Mouse (Mus musculus): Measurements from ENCODE around the gene Arpc5. TPM values are rescaled to one million over a fixed set of nuclear protein-coding genes. Genes with fewer than 3 reads are reported as not detected.

Gene Arpc5
- polyA plus RNA-seq, 1 experiment from 2014 or later: 275 TPM

DNA sequence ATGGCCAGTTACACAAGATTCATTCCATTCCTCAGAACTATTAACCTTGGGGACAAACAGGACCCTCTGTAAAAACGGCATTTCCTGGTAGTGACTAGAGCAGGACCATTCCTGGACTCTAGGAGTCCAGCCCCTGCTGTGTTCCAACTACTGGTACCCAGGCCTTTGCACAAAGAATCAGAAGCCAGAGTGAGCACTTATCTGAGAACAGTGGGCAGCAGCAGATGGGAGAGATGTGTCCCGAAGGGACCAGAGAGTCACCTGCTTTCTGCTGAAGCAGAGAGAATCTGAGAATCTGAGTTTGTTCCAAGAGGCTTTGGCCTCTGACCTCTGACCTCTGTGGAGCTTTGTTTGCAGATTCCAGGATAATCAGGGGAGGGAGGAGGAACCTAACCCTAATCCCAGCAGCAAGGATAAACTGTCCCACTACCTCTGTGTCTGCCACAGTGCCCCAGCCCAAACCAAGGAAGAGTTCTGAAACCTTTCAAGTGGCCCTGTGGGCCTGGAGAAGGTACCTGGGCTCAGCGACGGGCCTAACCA lies 21.8 kb downstream of the Arpc5 start:
- 20% methylated on average over 4 of the region's 4 CpGs for WGBS
- Histone ChIP-seq H3K9ac (no peak overlapping the region), H3K4me3 (replicated peaks) (no peak overlapping the region), H3K4me2 (no peak overlapping the region), H3K27ac (no peak overlapping the region), H3K9me3 (no peaks in the 10 kb centered on the region), H3K36me3 (replicated peaks) (no peaks in the 10 kb centered on the region), H3K27me3 (no peaks in the 10 kb centered on the region), H3K4me1 (peaks cover 14% of the 10 kb centered on the region)
- ATAC-seq (ENCODE audit: low FRiP score): no peak

- 29% methylated on average over 12 of the region's 12 CpGs for WGBS
- H3K36me3 ChIP-seq (replicated peaks): no peaks in the 10 kb centered on the region
- no peak overlapping the region for H3K4me3 ChIP-seq (replicated peaks)
- H3K4me2 ChIP-seq: no peak overlapping the region
- H3K27me3 ChIP-seq: no peaks in the 10 kb centered on the region
- H3K9me3 ChIP-seq: no peaks in the 10 kb centered on the region
- H3K4me1 ChIP-seq: peaks cover 22% of the 10 kb centered on the region
- ATAC-seq (ENCODE audit: low FRiP score): no peak
- H3K27ac ChIP-seq: no peak overlapping the region
- no peak overlapping the region for H3K9ac ChIP-seq
These were observed 23.9 kb downstream of the Arpc5 start for GRCm38 (mm10) chr1:152790254-152790653.

DNA sequence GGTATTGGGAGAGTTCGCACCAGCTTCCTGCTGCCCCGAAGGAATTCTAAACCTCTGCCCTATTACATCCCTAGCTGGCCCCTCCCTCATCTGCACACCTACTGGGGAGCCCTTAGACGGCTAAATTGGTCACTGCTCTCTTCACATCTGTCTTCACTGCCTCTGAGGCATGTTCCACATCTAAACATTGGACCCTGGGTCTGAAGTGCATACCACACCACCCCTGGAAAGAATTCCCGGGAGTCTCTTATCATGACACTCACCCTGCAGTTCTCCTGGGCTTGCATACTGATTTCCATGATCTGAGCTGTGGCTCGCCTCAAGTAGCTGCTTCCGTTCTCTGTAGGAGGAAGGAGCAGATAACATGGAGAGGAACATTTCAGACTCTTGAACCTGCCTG lies 24.5 kb downstream of the Arpc5 start:
- WGBS: 30% methylated on average over 6 of the region's 6 CpGs
- ATAC-seq (ENCODE audit: low FRiP score): 0 out of 2 replicates have a peak, but pooled peaks have one; percentile 20
- H3K9me3 ChIP-seq: no peaks in the 10 kb centered on the region
- no peaks in the 10 kb centered on the region for H3K36me3 ChIP-seq (replicated peaks)
- no peak overlapping the region for H3K9ac ChIP-seq
- no peaks in the 10 kb centered on the region for H3K27me3 ChIP-seq
- H3K4me2 ChIP-seq: no peak overlapping the region
- H3K4me1 ChIP-seq: peaks cover 22% of the 10 kb centered on the region
- H3K4me3 ChIP-seq (replicated peaks): no peak overlapping the region
- no peak overlapping the region for H3K27ac ChIP-seq

- H3K27ac ChIP-seq: no peak overlapping the region
- no peaks in the 10 kb centered on the region for H3K9me3 ChIP-seq
- ATAC-seq (ENCODE audit: low FRiP score): no peak
- H3K4me2 ChIP-seq: no peak overlapping the region
- H3K27me3 ChIP-seq: no peaks in the 10 kb centered on the region
- H3K4me1 ChIP-seq: peaks cover 22% of the 10 kb centered on the region
- no peak overlapping the region for H3K9ac ChIP-seq
- WGBS: 21% methylated on average over 4 of the region's 4 CpGs
- no peak overlapping the region for H3K4me3 ChIP-seq (replicated peaks)
- H3K36me3 ChIP-seq (replicated peaks): no peaks in the 10 kb centered on the region
These were observed 24.9 kb downstream of the Arpc5 start for GRCm38 (mm10) chr1:152791269-152791668.

- Histone ChIP-seq H3K36me3 (replicated peaks) (no peaks in the 10 kb centered on the region), H3K4me3 (replicated peaks) (no peak overlapping the region), H3K27me3 (no peaks in the 10 kb centered on the region), H3K9ac (peak overlapping the region; percentile 21; the same call in 1 of the 2 replicates), H3K27ac (peak overlapping the region; percentile 31; the same call in 1 of the 2 replicates), H3K9me3 (no peaks in the 10 kb centered on the region), H3K4me1 (peaks cover 22% of the 10 kb centered on the region), H3K4me2 (peak overlapping the region; percentile 30)
- no peak for ATAC-seq (ENCODE audit: low FRiP score)
- 10% methylated on average over 12 of the region's 12 CpGs for WGBS
These were observed 26.6 kb downstream of the Arpc5 start for GRCm38 (mm10) chr1:152792736-152793494.

DNA sequence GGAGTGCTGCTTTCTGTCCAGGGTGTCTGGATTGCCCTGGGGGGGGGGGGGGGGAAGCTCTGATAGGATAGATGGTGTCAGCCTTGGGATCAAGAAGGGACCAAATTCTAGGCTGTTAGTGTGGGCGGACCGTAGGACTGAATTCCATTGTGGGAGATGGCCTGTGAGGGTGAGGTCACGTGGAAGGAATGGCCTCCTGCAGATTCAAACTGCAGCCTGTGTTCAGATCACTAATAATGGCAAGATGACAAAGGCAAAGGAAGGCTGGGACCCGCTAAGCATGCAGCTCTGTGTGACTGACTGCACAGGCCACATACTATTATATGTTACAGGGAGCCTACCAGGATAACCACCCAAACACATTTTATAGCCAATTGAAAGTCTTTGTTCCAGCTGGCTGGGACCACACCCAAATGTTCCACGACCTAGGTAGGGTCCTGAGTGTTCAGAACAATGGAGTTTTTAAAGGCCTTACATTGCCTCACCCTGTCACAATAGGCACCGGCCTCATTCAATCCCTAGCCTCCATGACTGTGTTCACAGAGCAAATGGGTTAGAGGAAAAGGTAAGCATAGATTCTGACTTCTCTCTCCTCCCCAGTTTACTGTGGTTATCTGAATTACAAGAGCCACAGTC lies 27.3 kb downstream of the Arpc5 start:
- Histone ChIP-seq H3K4me1 (peaks cover 19% of the 10 kb centered on the region), H3K36me3 (replicated peaks) (no peaks in the 10 kb centered on the region), H3K9me3 (no peaks in the 10 kb centered on the region), H3K27ac (peak overlapping the region; percentile 31; the same call in 1 of the 2 replicates), H3K4me3 (replicated peaks) (no peak overlapping the region), H3K4me2 (no peak overlapping the region), H3K9ac (no peak overlapping the region), H3K27me3 (no peaks in the 10 kb centered on the region)
- 10% methylated on average over 6 of the region's 6 CpGs for WGBS
- ATAC-seq (ENCODE audit: low FRiP score): peak; percentile 68

GRCm38 (mm10) chr1:152795688-152796255 lies 29.4 kb downstream of the Arpc5 start:
- Histone ChIP-seq H3K4me2 (no peak overlapping the region), H3K27me3 (no peaks in the 10 kb centered on the region), H3K9me3 (no peaks in the 10 kb centered on the region), H3K36me3 (replicated peaks) (no peaks in the 10 kb centered on the region), H3K9ac (no peak overlapping the region), H3K4me3 (replicated peaks) (no peak overlapping the region), H3K4me1 (peaks cover 22% of the 10 kb centered on the region), H3K27ac (no peak overlapping the region)
- no peak for ATAC-seq (ENCODE audit: low FRiP score)
- WGBS: 79% methylated on average over 8 of the region's 8 CpGs

DNA sequence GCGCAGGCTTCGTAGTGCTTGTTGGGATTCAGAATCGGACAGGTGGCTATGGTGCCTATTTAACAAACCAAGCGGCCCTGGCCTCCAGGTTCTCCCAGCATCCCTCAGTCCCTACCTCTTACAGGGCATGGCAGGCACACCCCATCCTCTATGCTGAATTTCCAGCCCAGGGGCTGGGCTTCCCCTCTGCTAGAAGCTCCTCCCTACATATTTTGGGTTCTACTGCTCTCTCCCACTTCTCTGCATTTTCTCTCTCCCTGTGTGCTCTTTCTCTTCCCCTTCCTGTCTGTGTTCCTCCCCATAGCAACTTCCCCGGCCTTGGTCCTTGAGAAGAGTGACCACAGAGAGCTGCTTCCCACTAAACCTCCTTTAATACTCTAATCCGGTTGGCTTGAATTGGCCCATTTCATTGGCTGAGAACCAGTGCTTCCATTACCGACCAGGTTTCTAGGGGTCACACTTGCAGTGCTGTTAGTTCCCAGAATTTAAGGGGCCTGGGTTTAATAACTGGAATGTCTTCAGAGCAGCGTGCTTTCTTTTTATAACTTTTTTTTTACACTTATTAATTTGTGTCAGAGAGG lies 30.4 kb downstream of the Arpc5 start:
- Histone ChIP-seq H3K27ac (no peak overlapping the region), H3K9me3 (no peaks in the 10 kb centered on the region), H3K9ac (no peak overlapping the region), H3K4me1 (peaks cover 19% of the 10 kb centered on the region), H3K36me3 (replicated peaks) (no peaks in the 10 kb centered on the region), H3K4me2 (no peak overlapping the region), H3K27me3 (no peaks in the 10 kb centered on the region), H3K4me3 (replicated peaks) (no peak overlapping the region)
- 78% methylated on average over 8 of the region's 8 CpGs for WGBS
- no peak for ATAC-seq (ENCODE audit: low FRiP score)

GRCm38 (mm10) chr1:152798125-152798524 lies 31.8 kb downstream of the Arpc5 start:
- Histone ChIP-seq H3K4me3 (replicated peaks) (no peak overlapping the region), H3K4me2 (no peak overlapping the region), H3K27ac (no peak overlapping the region), H3K9me3 (no peaks in the 10 kb centered on the region), H3K27me3 (no peaks in the 10 kb centered on the region), H3K36me3 (replicated peaks) (no peaks in the 10 kb centered on the region), H3K9ac (no peak overlapping the region), H3K4me1 (peaks cover 12% of the 10 kb centered on the region)
- no peak for ATAC-seq (ENCODE audit: low FRiP score)
- 87% methylated on average over 9 of the region's 9 CpGs for WGBS

GRCm38 (mm10) chr1:152799897-152800296 lies 33.6 kb downstream of the Arpc5 start, which contains the start of gene Ncf2:
TSS of gene Ncf2 (plus strand) at chr1:152800194.
- H3K4me3 ChIP-seq (replicated peaks): no peak within 1 kb of the TSS
- H3K4me1 ChIP-seq: peaks cover 3% of the 10 kb centered on the region
- H3K27me3 ChIP-seq: no peaks in the 10 kb centered on the region
- no peak within 1 kb of the TSS for H3K4me2 ChIP-seq
- H3K9ac ChIP-seq: no peak within 1 kb of the TSS
- WGBS: 4% methylated on average over 2 of the region's 2 CpGs
- no peaks in the 10 kb centered on the region for H3K9me3 ChIP-seq
- H3K36me3 ChIP-seq (replicated peaks): no peaks in the 10 kb centered on the region
- peak; percentile 77; the same call in 1 of the 2 replicates for ATAC-seq (ENCODE audit: low FRiP score)
- H3K27ac ChIP-seq: no peak within 1 kb of the TSS

DNA sequence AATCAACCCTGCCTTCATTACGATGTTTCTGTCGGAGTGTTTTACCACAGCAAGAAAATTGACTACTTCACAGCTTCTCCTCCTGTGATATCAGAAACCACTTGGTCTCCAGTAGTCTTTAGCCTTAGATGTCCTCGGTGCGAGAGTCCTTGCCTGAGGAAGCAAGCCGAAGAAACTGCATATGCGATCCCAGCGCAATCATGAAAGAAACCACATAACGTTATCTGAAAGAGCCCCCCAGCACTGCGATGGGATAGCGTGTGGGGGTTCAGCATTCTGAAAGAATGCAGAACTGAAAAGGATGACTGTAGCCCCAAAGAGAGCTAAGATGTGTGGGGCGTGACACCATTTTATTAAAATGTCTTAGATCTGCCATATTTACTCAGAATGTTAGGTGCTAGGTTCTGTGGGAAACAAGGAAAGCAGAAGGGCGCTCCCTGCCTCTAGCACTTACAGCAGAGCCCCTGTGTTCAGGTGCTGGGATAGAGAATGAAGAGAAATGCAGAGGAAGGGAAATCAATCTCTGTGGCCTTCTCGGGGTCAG lies 34.4 kb downstream of the Arpc5 start:
- 89% methylated on average over 13 of the region's 13 CpGs for WGBS
- Histone ChIP-seq H3K27me3 (no peaks in the 10 kb centered on the region), H3K4me3 (replicated peaks) (no peak overlapping the region), H3K4me2 (no peak overlapping the region), H3K9me3 (no peaks in the 10 kb centered on the region), H3K4me1 (peaks cover 3% of the 10 kb centered on the region), H3K9ac (no peak overlapping the region), H3K36me3 (replicated peaks) (no peaks in the 10 kb centered on the region), H3K27ac (no peak overlapping the region)
- no peak for ATAC-seq (ENCODE audit: low FRiP score)

DNA sequence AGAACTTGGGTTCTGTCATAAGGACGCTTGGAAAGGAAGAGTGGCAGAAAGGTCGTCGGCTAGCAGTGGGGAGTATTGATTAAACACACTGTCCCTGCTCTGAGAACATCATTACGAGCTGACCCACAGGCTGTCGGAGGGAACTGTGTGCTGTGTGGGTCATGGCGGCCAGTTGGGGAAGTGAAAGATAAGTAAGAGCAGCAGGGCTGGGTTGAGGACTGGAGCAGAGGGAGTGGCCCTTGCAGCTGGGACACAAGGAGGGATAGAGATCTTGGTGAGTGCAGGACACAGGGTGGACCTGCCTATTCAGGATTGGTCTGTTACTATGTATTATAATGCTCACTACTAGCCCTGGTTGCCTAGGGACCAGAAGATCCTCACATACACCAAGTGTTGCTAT lies 38.6 kb downstream of the Arpc5 start:
- Histone ChIP-seq H3K27ac (no peak overlapping the region), H3K27me3 (no peaks in the 10 kb centered on the region), H3K4me2 (no peak overlapping the region), H3K9me3 (no peaks in the 10 kb centered on the region), H3K4me3 (replicated peaks) (no peak overlapping the region), H3K36me3 (replicated peaks) (no peaks in the 10 kb centered on the region), H3K4me1 (peaks cover 3% of the 10 kb centered on the region), H3K9ac (no peak overlapping the region)
- WGBS: 86% methylated on average over 6 of the region's 6 CpGs
- ATAC-seq (ENCODE audit: low FRiP score): no peak
